Mouse (Mus musculus): ENCODE data around the gene Scube2. TPM values are rescaled to one million over a fixed set of nuclear protein-coding genes. Genes with fewer than 3 reads are reported as not detected.

Scube2 gene
- polyA plus RNA-seq, 1 experiment from 2014 or later = 0.79 TPM

DNA sequence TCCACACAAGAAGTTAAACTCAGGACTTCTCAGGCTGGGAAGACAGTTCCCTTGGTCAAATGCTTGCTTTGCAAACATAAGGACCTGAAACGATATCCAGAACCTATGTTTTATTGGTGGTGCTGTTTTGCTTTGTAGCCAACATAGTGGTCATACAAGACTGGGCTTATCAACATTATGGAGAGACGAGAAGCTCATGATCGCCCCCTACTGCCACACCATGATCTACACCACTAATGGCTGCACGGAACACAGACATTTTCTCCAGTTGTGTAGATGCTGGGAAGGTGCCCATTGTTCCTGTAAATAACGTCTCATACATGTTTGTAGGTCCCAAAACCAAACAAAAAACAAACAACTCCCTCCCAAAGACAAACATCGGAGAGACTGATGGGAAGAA lies 60.6 kb downstream of the Scube2 start:
- no peaks in the 10 kb centered on the region for H3K9me3 ChIP-seq (ENCODE audit: control insufficient read depth, low read length)
- H3K4me1 ChIP-seq (replicated peaks; ENCODE audit: control insufficient read depth, insufficient read depth) = no peaks in the 10 kb centered on the region
- H3K9ac ChIP-seq (ENCODE audit: low read length) = no peak overlapping the region
- no peak for TF ChIP-seq EP300 (optimal IDR thresholded peaks at IDR 0.05)
- peak; percentile 59 for TF ChIP-seq CTCF (IDR thresholded peaks at IDR 0.05; ENCODE audit: low read depth)
- DNase-seq (ENCODE audit: low spot score) (peak; percentile 46), ATAC-seq (ENCODE audit: low FRiP score, low TSS enrichment) (no peak)
- no peaks in the 10 kb centered on the region for H3K36me3 ChIP-seq (ENCODE audit: control insufficient read depth, insufficient read depth, low read length)
- no peak overlapping the region for H3K27ac ChIP-seq (replicated peaks)
- H3K27me3 ChIP-seq (ENCODE audit: control insufficient read depth, insufficient read depth, low read length) = no peaks in the 10 kb centered on the region
- WGBS = 59% methylated on average over 6 of the region's 6 CpGs
- no peak overlapping the region for H3K4me3 ChIP-seq (ENCODE audit: low read depth, low read length)
- no peak overlapping the region for H3K4me2 ChIP-seq (replicated peaks; ENCODE audit: low read depth)

DNA sequence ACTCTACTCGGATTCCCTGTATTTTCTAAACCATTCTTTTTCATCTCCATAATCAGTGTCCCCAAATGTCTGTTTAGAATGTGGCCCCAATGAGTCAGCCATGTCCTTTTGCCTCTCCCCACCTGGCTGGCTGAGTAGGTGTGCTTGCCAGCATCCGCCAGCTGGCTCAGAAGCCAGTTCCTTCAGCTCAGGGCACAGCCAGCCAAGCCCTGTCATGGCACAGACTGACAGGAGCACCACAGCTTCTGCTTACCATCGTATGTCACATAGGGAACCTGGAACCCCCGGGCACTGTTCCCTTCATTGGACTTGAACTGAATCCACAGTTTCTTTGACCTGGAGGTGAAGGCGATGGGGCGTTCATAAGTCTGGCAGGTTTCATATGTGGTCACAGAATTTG lies 61.1 kb downstream of the Scube2 start:
- no peaks in the 10 kb centered on the region for H3K27me3 ChIP-seq (ENCODE audit: control insufficient read depth, insufficient read depth, low read length)
- H3K9ac ChIP-seq (ENCODE audit: low read length) = no peak overlapping the region
- DNase-seq (ENCODE audit: low spot score) (no peak), ATAC-seq (ENCODE audit: low FRiP score, low TSS enrichment) (no peak)
- H3K4me2 ChIP-seq (replicated peaks; ENCODE audit: low read depth) = no peak overlapping the region
- 89% methylated on average over 6 of the region's 6 CpGs for WGBS
- no peak for TF ChIP-seq CTCF (IDR thresholded peaks at IDR 0.05; ENCODE audit: low read depth)
- no peak for TF ChIP-seq EP300 (optimal IDR thresholded peaks at IDR 0.05)
- no peaks in the 10 kb centered on the region for H3K4me1 ChIP-seq (replicated peaks; ENCODE audit: control insufficient read depth, insufficient read depth)
- no peaks in the 10 kb centered on the region for H3K36me3 ChIP-seq (ENCODE audit: control insufficient read depth, insufficient read depth, low read length)
- no peak overlapping the region for H3K27ac ChIP-seq (replicated peaks)
- no peaks in the 10 kb centered on the region for H3K9me3 ChIP-seq (ENCODE audit: control insufficient read depth, low read length)
- no peak overlapping the region for H3K4me3 ChIP-seq (ENCODE audit: low read depth, low read length)

DNA sequence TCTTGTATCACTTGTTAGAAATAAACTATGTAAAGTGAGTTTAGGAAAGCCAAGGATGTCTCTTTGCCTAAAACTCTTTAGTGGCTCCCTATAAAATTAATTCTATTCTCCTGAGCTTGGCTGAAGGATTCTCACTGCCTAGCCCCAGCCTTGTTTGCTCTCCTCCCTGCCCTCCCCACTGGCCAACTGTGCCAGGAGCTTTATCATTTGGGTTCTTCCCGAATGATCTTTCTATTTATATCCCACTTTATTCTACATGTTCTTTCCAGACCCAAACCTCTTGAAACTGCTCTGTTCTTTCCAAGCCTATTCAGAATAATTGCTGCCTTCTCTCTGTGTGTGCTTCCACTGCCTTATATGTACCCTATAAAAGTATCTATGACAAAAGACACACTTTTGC lies 62.0 kb downstream of the Scube2 start:
- no peak overlapping the region for H3K4me2 ChIP-seq (replicated peaks; ENCODE audit: low read depth)
- H3K36me3 ChIP-seq (ENCODE audit: control insufficient read depth, insufficient read depth, low read length) = no peaks in the 10 kb centered on the region
- WGBS = 12% methylated on average over 1 of the region's 1 CpGs
- no peak overlapping the region for H3K4me3 ChIP-seq (ENCODE audit: low read depth, low read length)
- TF ChIP-seq EP300 (optimal IDR thresholded peaks at IDR 0.05) = no peak
- no peak for TF ChIP-seq CTCF (IDR thresholded peaks at IDR 0.05; ENCODE audit: low read depth)
- no peak for ATAC-seq (ENCODE audit: low FRiP score, low TSS enrichment)
- DNase-seq (ENCODE audit: low spot score) = no peak
- H3K9ac ChIP-seq (ENCODE audit: low read length) = no peak overlapping the region
- no peaks in the 10 kb centered on the region for H3K9me3 ChIP-seq (ENCODE audit: control insufficient read depth, low read length)
- H3K27me3 ChIP-seq (ENCODE audit: control insufficient read depth, insufficient read depth, low read length) = no peaks in the 10 kb centered on the region
- no peak overlapping the region for H3K27ac ChIP-seq (replicated peaks)
- H3K4me1 ChIP-seq (replicated peaks; ENCODE audit: control insufficient read depth, insufficient read depth) = no peaks in the 10 kb centered on the region

- H3K27ac ChIP-seq (replicated peaks) = no peak overlapping the region
- ATAC-seq (ENCODE audit: low FRiP score, low TSS enrichment) (no peak), DNase-seq (ENCODE audit: low spot score) (no peak)
- no peaks in the 10 kb centered on the region for H3K36me3 ChIP-seq (ENCODE audit: control insufficient read depth, insufficient read depth, low read length)
- no peak overlapping the region for H3K4me3 ChIP-seq (ENCODE audit: low read depth, low read length)
- no peak overlapping the region for H3K4me2 ChIP-seq (replicated peaks; ENCODE audit: low read depth)
- no peaks in the 10 kb centered on the region for H3K27me3 ChIP-seq (ENCODE audit: control insufficient read depth, insufficient read depth, low read length)
- TF ChIP-seq CTCF (IDR thresholded peaks at IDR 0.05; ENCODE audit: low read depth) (no peak), EP300 (optimal IDR thresholded peaks at IDR 0.05) (no peak)
- no peaks in the 10 kb centered on the region for H3K4me1 ChIP-seq (replicated peaks; ENCODE audit: control insufficient read depth, insufficient read depth)
- no peaks in the 10 kb centered on the region for H3K9me3 ChIP-seq (ENCODE audit: control insufficient read depth, low read length)
- no peak overlapping the region for H3K9ac ChIP-seq (ENCODE audit: low read length)
- WGBS = 69% methylated on average over 4 of the region's 4 CpGs
Measured at GRCm38 (mm10) chr7:109800626-109801025, 64.9 kb downstream of the Scube2 start.

GRCm38 (mm10) chr7:109799168-109799567 lies 66.3 kb downstream of the Scube2 start:
- no peak overlapping the region for H3K4me3 ChIP-seq (ENCODE audit: low read depth, low read length)
- no peak for TF ChIP-seq CTCF (IDR thresholded peaks at IDR 0.05; ENCODE audit: low read depth)
- no peak for TF ChIP-seq EP300 (optimal IDR thresholded peaks at IDR 0.05)
- H3K4me2 ChIP-seq (replicated peaks; ENCODE audit: low read depth) = no peak overlapping the region
- no peaks in the 10 kb centered on the region for H3K36me3 ChIP-seq (ENCODE audit: control insufficient read depth, insufficient read depth, low read length)
- 52% methylated on average over 11 of the region's 11 CpGs for whole genome bisulfite sequencing
- H3K9me3 ChIP-seq (ENCODE audit: control insufficient read depth, low read length) = no peaks in the 10 kb centered on the region
- H3K27me3 ChIP-seq (ENCODE audit: control insufficient read depth, insufficient read depth, low read length) = no peaks in the 10 kb centered on the region
- no peaks in the 10 kb centered on the region for H3K4me1 ChIP-seq (replicated peaks; ENCODE audit: control insufficient read depth, insufficient read depth)
- no peak overlapping the region for H3K9ac ChIP-seq (ENCODE audit: low read length)
- H3K27ac ChIP-seq (replicated peaks) = no peak overlapping the region
- no peak for ATAC-seq (ENCODE audit: low FRiP score, low TSS enrichment)
- no peak for DNase-seq (ENCODE audit: low spot score)

GRCm38 (mm10) chr7:109795564-109795963 lies 69.9 kb downstream of the Scube2 start:
- 40% methylated on average over 5 of the region's 5 CpGs for WGBS
- Histone ChIP-seq H3K36me3 (ENCODE audit: control insufficient read depth, insufficient read depth, low read length) (no peaks in the 10 kb centered on the region), H3K4me1 (replicated peaks; ENCODE audit: control insufficient read depth, insufficient read depth) (no peaks in the 10 kb centered on the region), H3K4me2 (replicated peaks; ENCODE audit: low read depth) (no peak overlapping the region), H3K27ac (replicated peaks) (no peak overlapping the region), H3K27me3 (ENCODE audit: control insufficient read depth, insufficient read depth, low read length) (no peaks in the 10 kb centered on the region), H3K4me3 (ENCODE audit: low read depth, low read length) (no peak overlapping the region), H3K9me3 (ENCODE audit: control insufficient read depth, low read length) (no peaks in the 10 kb centered on the region), H3K9ac (ENCODE audit: low read length) (no peak overlapping the region)
- TF ChIP-seq CTCF (IDR thresholded peaks at IDR 0.05; ENCODE audit: low read depth) (no peak), EP300 (optimal IDR thresholded peaks at IDR 0.05) (no peak)
- ATAC-seq (ENCODE audit: low FRiP score, low TSS enrichment) = no peak
- DNase-seq (ENCODE audit: low spot score) = no peak
